Mouse (Mus musculus): Measurements from ENCODE around the gene Alkbh4.
"Not testable (repeated sequence)": the region's sequence is repeated elsewhere in the genome, so short reads cannot be mapped to it uniquely, and the experiment has no call there.

Gene Alkbh4

GRCm38 (mm10) chr5:136143161-136143755 is 7.3 kb downstream of the Alkbh4 start:
- no peak for DNase-seq

- no peak for DNase-seq
Observed at GRCm38 (mm10) chr5:136144606-136145430, 8.9 kb downstream of the Alkbh4 start.

GRCm38 (mm10) chr5:136146936-136147335 is 11.0 kb downstream of the Alkbh4 start:
- no peak for DNase-seq

GRCm38 (mm10) chr5:136147704-136148103 is 11.8 kb downstream of the Alkbh4 start:
- DNase-seq, result no peak

- DNase-seq, result not testable (repeated sequence)
Observed at GRCm38 (mm10) chr5:136149134-136149576, 13.2 kb downstream of the Alkbh4 start.

GRCm38 (mm10) chr5:136152365-136152764 is 16.4 kb downstream of the Alkbh4 start:
- no peak for DNase-seq

GRCm38 (mm10) chr5:136155399-136155798 is 19.5 kb downstream of the Alkbh4 start:
- DNase-seq, result no peak

GRCm38 (mm10) chr5:136160084-136160483 is 24.1 kb downstream of the Alkbh4 start:
- DNase-seq, result not testable (repeated sequence)

- no peak for DNase-seq
Observed at GRCm38 (mm10) chr5:136163807-136164474, 28.0 kb downstream of the Alkbh4 start.

- no peak for DNase-seq
Observed at GRCm38 (mm10) chr5:136165246-136165645, 29.3 kb downstream of the Alkbh4 start.

GRCm38 (mm10) chr5:136167296-136167695 is 31.4 kb downstream of the Alkbh4 start:
- DNase-seq, result no peak

- no peak for DNase-seq
Observed at GRCm38 (mm10) chr5:136168071-136168470, 32.1 kb downstream of the Alkbh4 start.

- peak; percentile 23 for DNase-seq
Observed at GRCm38 (mm10) chr5:136169626-136170511, 33.9 kb downstream of the Alkbh4 start.

- DNase-seq, result peak; percentile 70
Observed at GRCm38 (mm10) chr5:136170512-136171362, 34.8 kb downstream of the Alkbh4 start, which contains the start of gene Orai2. Gene Orai2 (minus strand): TSS chr5:136170713.

- DNase-seq, result peak; percentile 19
Observed at GRCm38 (mm10) chr5:136171363-136172341, 35.7 kb downstream of the Alkbh4 start.

- DNase-seq, result no peak
Observed at GRCm38 (mm10) chr5:136172939-136173338, 37.0 kb downstream of the Alkbh4 start.

- DNase-seq, result peak; percentile 76
Observed at GRCm38 (mm10) chr5:136173606-136174463, 37.9 kb downstream of the Alkbh4 start.

- DNase-seq, result no peak
Observed at GRCm38 (mm10) chr5:136179594-136179993, 43.6 kb downstream of the Alkbh4 start.

- no peak for DNase-seq
Observed at GRCm38 (mm10) chr5:136181197-136181596, 45.3 kb downstream of the Alkbh4 start.
